Mouse (Mus musculus): ENCODE measurements around the gene Pgk1. TPM values are rescaled to one million over a fixed set of nuclear protein-coding genes. Genes with fewer than 3 reads are reported as not detected.
A peak's percentile ranks its signal among the peaks of the same experiment; 100 is the strongest.
"Not testable (repeated sequence)": the region's sequence is repeated elsewhere in the genome, so short reads cannot be mapped to it uniquely, and the experiment has no call there.

Gene Pgk1
- polyA plus RNA-seq, 1 experiment from 2014 or later: 290 TPM

DNA sequence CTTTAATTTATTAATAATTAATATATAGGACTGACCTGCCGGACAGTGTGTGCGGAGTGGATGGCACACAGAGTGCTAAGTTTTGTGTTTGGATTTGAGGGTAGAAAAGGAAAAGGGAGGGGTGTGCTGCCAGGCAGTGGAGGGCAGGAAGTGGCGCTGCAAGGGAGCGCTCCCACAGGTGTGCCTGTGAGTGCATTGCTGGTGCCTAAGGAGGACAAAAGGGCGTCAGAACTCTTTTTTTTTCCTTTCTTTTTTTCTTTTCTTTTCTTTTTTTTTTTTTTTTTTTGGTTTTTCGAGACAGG is 15.1 kb upstream of the Pgk1 start:
- no peak overlapping the region for H3K27ac ChIP-seq (replicated peaks)
- H3K36me3 ChIP-seq: no peaks in the 10 kb centered on the region
- ATAC-seq (ENCODE audit: low FRiP score, low read depth): peak; percentile 59
- H3K9ac ChIP-seq (replicated peaks): no peak overlapping the region
- H3K4me2 ChIP-seq (replicated peaks): peak overlapping the region; percentile 48
- H3K9me3 ChIP-seq: no peaks in the 10 kb centered on the region
- no peaks in the 10 kb centered on the region for H3K4me1 ChIP-seq
- H3K27me3 ChIP-seq: no peaks in the 10 kb centered on the region; the same call in 1 of the 2 replicates
- H3K4me3 ChIP-seq: peak overlapping the region; percentile 32; the same call in 1 of the 2 replicates
- 54% methylated on average over 5 of the region's 6 CpGs for WGBS

DNA sequence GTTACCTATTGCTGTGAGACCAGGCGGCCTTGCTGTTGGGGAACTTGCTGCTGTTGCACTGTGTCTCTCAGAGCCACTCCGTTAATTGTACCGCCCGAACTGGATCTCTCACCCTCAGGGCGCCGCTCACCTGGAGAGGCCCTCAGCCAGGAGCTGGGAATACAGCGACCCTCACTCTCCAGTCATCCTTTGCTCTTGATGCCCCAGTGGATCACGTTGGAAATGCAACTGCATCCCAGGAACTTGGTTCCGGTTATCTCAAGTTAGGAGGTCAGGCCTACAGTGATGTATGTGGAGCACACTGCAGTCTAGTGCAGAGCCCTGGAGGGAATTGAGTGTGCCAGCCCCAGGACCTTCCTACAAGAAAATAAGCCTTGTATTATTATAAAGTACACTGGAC is 10.6 kb upstream of the Pgk1 start:
- H3K27ac ChIP-seq (replicated peaks): no peak overlapping the region
- WGBS: 50% methylated on average over 9 of the region's 9 CpGs
- H3K9me3 ChIP-seq: no peaks in the 10 kb centered on the region
- H3K36me3 ChIP-seq: no peaks in the 10 kb centered on the region
- ATAC-seq (ENCODE audit: low FRiP score, low read depth): no peak
- no peak overlapping the region for H3K4me3 ChIP-seq
- no peak overlapping the region for H3K9ac ChIP-seq (replicated peaks)
- H3K27me3 ChIP-seq: no peaks in the 10 kb centered on the region
- no peak overlapping the region for H3K4me2 ChIP-seq (replicated peaks)
- H3K4me1 ChIP-seq: no peaks in the 10 kb centered on the region

DNA sequence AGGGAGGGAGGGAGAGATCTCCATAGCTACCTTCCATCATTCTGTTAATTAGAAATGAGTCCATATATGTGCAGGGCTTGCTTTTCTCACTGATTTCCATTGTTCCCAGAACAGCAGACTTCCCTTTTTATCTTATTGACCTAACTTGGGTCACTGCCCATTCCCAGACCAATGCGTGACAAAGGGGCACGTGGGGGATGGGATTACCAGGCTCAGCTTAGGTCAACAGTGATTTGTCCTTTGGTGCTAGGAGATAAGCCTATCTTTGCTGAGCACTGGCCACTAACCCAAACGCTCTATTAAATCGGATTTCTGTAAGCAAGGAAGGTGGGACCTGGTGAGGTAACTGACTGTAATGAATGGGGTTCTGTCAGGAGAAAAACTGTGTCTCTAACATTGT is 2.6 kb upstream of the Pgk1 start:
- H3K27me3 ChIP-seq: no peaks in the 10 kb centered on the region
- no peaks in the 10 kb centered on the region for H3K36me3 ChIP-seq
- H3K4me2 ChIP-seq (replicated peaks): no peak overlapping the region
- 23% methylated on average over 4 of the region's 4 CpGs for WGBS
- H3K27ac ChIP-seq (replicated peaks): no peak overlapping the region
- peaks cover 16% of the 10 kb centered on the region for H3K4me1 ChIP-seq
- no peak for ATAC-seq (ENCODE audit: low FRiP score, low read depth)
- H3K9me3 ChIP-seq: no peaks in the 10 kb centered on the region
- H3K9ac ChIP-seq (replicated peaks): no peak overlapping the region
- no peak overlapping the region for H3K4me3 ChIP-seq

- Histone ChIP-seq H3K4me3 (no peak overlapping the region), H3K9ac (replicated peaks) (no peak overlapping the region), H3K27ac (replicated peaks) (peak overlapping the region; percentile 78), H3K4me2 (replicated peaks) (peak overlapping the region; percentile 13; the same call in 1 of the 2 replicates), H3K4me1 (peaks cover 25% of the 10 kb centered on the region), H3K36me3 (no peaks in the 10 kb centered on the region), H3K27me3 (no peaks in the 10 kb centered on the region), H3K9me3 (no peaks in the 10 kb centered on the region)
- ATAC-seq (ENCODE audit: low FRiP score, low read depth): peak; percentile 16; the same call in 1 of the 2 replicates
- 16% methylated on average over 5 of the region's 5 CpGs for WGBS
Observed at GRCm38 (mm10) chrX:106185706-106186105, 1.2 kb upstream of the Pgk1 start.

DNA sequence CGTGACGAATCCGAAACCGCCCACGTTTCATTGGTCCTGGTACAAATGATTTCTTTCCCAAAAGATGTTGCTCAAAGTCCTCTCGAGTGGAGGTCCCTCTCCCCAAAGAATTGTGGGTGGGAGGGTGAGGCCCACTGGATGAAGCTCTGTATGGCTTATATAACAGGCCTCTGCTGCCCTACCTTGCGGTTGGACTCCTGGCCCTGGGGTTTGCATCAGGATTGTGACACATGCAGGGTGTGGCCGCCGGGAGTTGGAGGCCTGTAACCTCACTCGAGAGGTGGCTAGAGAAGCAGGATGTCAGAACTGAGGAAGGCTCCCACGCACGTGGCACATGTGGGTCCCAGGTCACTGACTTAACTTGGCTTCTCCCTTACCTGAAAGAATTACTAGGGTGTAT is 837 bp downstream of the Pgk1 start:
- Histone ChIP-seq H3K9me3 (no peaks in the 10 kb centered on the region), H3K4me3 (peak overlapping the region; percentile 54), H3K27me3 (no peaks in the 10 kb centered on the region), H3K9ac (replicated peaks) (peak overlapping the region; percentile 57), H3K4me2 (replicated peaks) (peak overlapping the region; percentile 63), H3K36me3 (no peaks in the 10 kb centered on the region), H3K4me1 (peaks cover 25% of the 10 kb centered on the region), H3K27ac (replicated peaks) (peak overlapping the region; percentile 61)
- 31% methylated on average over 12 of the region's 12 CpGs for whole genome bisulfite sequencing
- ATAC-seq (ENCODE audit: low FRiP score, low read depth): no peak

- peak overlapping the region; percentile 57; the same call in 1 of the 2 replicates for H3K9ac ChIP-seq (replicated peaks)
- H3K4me1 ChIP-seq: peaks cover 25% of the 10 kb centered on the region
- no peaks in the 10 kb centered on the region for H3K27me3 ChIP-seq
- ATAC-seq (ENCODE audit: low FRiP score, low read depth): no peak
- WGBS: 70% methylated on average over 5 of the region's 5 CpGs
- H3K9me3 ChIP-seq: no peaks in the 10 kb centered on the region
- no peak overlapping the region for H3K27ac ChIP-seq (replicated peaks)
- peak overlapping the region; percentile 63 for H3K4me2 ChIP-seq (replicated peaks)
- H3K36me3 ChIP-seq: peaks cover 8% of the 10 kb centered on the region; the same call in 1 of the 2 replicates
- peak overlapping the region; percentile 54 for H3K4me3 ChIP-seq
Observed at GRCm38 (mm10) chrX:106189356-106189755, 2.5 kb downstream of the Pgk1 start.

DNA sequence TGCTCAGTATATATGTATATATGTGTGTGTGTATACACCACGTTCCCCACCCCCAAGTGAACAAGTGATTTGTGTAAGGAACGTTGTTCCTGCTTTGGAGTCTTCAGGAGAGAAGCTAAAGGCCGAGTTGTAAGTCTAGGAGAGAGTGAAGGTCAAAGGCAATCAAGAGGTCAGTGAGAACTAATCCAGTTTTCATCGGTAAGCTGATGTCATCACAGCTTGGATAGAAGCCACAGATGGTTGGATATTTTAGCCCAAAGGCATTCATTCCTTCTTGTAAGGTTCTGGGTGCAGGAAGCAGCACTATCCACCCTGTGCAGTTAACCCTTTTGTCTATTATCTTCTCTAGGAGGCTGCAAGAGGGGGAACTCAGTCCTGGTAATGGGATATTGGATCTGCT is 3.2 kb downstream of the Pgk1 start:
- H3K4me3 ChIP-seq: no peak overlapping the region
- no peak for ATAC-seq (ENCODE audit: low FRiP score, low read depth)
- peaks cover 8% of the 10 kb centered on the region; the same call in 1 of the 2 replicates for H3K36me3 ChIP-seq
- 58% methylated on average over 4 of the region's 4 CpGs for WGBS
- H3K27me3 ChIP-seq: no peaks in the 10 kb centered on the region
- H3K4me1 ChIP-seq: peaks cover 25% of the 10 kb centered on the region
- H3K9ac ChIP-seq (replicated peaks): no peak overlapping the region
- H3K9me3 ChIP-seq: no peaks in the 10 kb centered on the region
- H3K27ac ChIP-seq (replicated peaks): no peak overlapping the region
- H3K4me2 ChIP-seq (replicated peaks): peak overlapping the region; percentile 63

DNA sequence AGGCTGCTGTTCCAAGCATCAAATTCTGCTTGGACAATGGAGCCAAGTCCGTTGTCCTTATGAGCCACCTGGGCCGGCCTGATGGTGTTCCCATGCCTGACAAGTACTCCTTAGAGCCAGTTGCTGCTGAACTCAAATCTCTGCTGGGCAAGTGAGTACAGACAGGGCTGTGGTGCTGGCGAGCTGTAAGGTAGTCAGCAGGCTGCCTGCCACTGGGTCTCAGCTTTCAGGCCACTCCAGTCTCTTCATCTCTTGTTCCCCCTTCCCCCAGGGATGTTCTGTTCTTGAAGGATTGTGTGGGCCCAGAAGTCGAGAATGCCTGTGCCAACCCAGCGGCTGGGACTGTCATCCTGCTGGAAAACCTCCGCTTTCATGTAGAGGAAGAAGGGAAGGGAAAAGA is 7.5 kb downstream of the Pgk1 start:
- not testable (repeated sequence) for H3K9me3 ChIP-seq; H3K4me1 ChIP-seq; H3K9ac ChIP-seq (replicated peaks); H3K27ac ChIP-seq (replicated peaks); ATAC-seq (ENCODE audit: low FRiP score, low read depth); H3K4me3 ChIP-seq; H3K4me2 ChIP-seq (replicated peaks); H3K27me3 ChIP-seq
- H3K36me3 ChIP-seq: peaks cover 21% of the 10 kb centered on the region
- 90% methylated on average over 6 of the region's 6 CpGs for WGBS

- Histone ChIP-seq H3K4me2 (replicated peaks) (no peak overlapping the region), H3K9ac (replicated peaks) (no peak overlapping the region), H3K27me3 (no peaks in the 10 kb centered on the region), H3K27ac (replicated peaks) (no peak overlapping the region), H3K36me3 (peaks cover 38% of the 10 kb centered on the region), H3K4me3 (no peak overlapping the region), H3K9me3 (no peaks in the 10 kb centered on the region), H3K4me1 (no peaks in the 10 kb centered on the region)
- no peak for ATAC-seq (ENCODE audit: low FRiP score, low read depth)
- WGBS: 69% methylated on average over 5 of the region's 5 CpGs
Observed at GRCm38 (mm10) chrX:106197308-106197707, 10.4 kb downstream of the Pgk1 start.

DNA sequence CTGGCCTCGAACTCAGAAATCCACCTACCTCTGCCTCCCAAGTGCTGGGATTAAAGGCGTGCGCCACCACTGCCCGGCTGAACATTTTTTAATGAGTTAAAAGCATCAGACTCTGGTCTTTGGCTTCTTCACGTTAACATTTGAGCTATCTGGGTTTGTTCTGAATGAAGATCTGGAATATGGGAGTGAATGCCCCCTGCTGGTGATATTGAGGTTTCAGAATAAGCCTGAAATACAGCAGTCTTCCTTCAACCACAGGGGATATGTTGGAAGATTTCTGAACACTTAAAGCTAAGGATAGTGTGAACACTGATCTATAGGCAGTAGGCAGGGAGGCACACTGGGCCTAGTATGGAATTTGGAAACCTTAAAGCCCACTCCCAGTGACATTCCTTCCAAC is 12.0 kb downstream of the Pgk1 start:
- H3K4me3 ChIP-seq: no peak overlapping the region
- peaks cover 36% of the 10 kb centered on the region for H3K36me3 ChIP-seq
- no peaks in the 10 kb centered on the region for H3K27me3 ChIP-seq
- H3K9me3 ChIP-seq: no peaks in the 10 kb centered on the region
- no peaks in the 10 kb centered on the region for H3K4me1 ChIP-seq
- H3K9ac ChIP-seq (replicated peaks): no peak overlapping the region
- 89% methylated on average over 5 of the region's 5 CpGs for WGBS
- H3K4me2 ChIP-seq (replicated peaks): no peak overlapping the region
- no peak for ATAC-seq (ENCODE audit: low FRiP score, low read depth)
- H3K27ac ChIP-seq (replicated peaks): no peak overlapping the region

DNA sequence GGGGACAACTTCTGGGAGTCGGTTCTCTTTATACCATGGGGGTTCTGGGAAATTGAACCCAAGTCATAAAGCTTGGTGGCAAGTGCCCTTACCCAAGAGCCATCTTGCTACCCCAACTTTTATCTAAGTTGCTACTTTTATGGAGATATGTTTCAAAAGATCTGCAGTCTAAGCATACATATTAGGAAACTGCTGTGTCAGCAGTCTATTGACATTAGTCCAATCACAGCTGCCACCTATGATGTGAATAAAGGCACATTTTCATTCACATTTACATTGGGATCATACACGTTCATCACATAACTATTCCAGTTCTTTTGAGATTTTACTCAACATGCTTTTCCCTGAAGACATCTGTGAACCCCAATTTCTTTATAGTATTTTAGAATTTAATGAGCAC is 22.2 kb downstream of the Pgk1 start:
- H3K27ac ChIP-seq (replicated peaks): no peak overlapping the region
- no peak overlapping the region for H3K9ac ChIP-seq (replicated peaks)
- no peaks in the 10 kb centered on the region for H3K4me1 ChIP-seq
- H3K4me2 ChIP-seq (replicated peaks): no peak overlapping the region
- H3K9me3 ChIP-seq: no peaks in the 10 kb centered on the region
- 89% methylated on average over 2 of the region's 2 CpGs for whole genome bisulfite sequencing
- ATAC-seq (ENCODE audit: low FRiP score, low read depth): no peak
- no peaks in the 10 kb centered on the region for H3K27me3 ChIP-seq
- H3K4me3 ChIP-seq: no peak overlapping the region
- H3K36me3 ChIP-seq: peaks cover 2% of the 10 kb centered on the region; the same call in 1 of the 2 replicates

DNA sequence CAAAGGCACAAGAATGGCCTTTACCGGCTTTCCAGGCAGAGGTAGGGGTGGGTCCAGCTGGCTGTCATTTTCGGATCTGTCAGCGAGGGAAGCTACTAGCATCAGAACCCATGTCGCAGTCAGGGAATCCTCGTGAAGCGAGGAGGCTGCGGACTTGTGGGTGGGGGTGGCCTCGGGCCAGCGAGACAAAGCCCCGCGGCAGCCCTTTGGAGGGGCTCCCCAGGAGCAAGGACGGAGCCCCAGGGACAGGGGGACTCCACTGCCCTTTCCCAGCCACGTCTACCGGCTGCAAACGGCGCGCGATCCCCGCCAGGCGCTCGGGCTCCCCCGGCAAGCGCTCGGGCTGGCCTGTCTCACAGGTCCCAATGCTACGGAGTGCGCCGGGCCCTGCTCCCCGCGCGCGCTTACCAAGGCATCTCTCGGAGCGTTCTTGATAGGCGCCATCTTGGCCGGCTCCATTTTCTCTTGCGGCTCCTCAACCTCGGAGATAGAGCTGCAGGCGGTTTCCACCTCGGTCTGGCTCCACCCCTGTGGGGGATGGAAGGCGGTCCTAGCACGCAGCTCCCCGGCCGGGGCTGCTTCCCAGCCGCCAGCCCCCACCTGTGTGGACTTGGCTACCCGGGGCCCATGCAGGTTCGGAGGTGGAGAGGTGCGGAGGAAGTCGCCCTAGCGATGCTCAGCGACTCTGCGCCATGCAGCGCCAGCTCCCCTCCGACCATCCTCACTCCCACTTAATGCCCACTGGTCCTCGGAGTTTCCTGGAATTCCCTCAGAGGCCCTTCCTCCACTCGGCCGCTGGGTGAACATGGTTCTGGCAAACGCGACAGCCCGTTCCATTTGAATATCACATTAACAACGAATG is 32.5 kb downstream of the Pgk1 start:
- Histone ChIP-seq H3K4me3 (peak overlapping the region; percentile 53), H3K36me3 (no peaks in the 10 kb centered on the region), H3K27ac (replicated peaks) (peak overlapping the region; percentile 82), H3K4me1 (no peaks in the 10 kb centered on the region), H3K27me3 (no peaks in the 10 kb centered on the region), H3K4me2 (replicated peaks) (peak overlapping the region; percentile 50), H3K9me3 (no peaks in the 10 kb centered on the region), H3K9ac (replicated peaks) (peak overlapping the region; percentile 67)
- ATAC-seq (ENCODE audit: low FRiP score, low read depth): peak; percentile 95
- 23% methylated on average over 60 of the region's 60 CpGs for WGBS

All from midbrain, embryonic 12.5 days (tissue).